Mouse (Mus musculus): ENCODE data around the gene Sik3. TPM values are rescaled to one million over a fixed set of nuclear protein-coding genes. Genes with fewer than 3 reads are reported as not detected.

Sik3 gene
- polyA plus RNA-seq, 2 experiments = 13.7 to 23.9 TPM

DNA sequence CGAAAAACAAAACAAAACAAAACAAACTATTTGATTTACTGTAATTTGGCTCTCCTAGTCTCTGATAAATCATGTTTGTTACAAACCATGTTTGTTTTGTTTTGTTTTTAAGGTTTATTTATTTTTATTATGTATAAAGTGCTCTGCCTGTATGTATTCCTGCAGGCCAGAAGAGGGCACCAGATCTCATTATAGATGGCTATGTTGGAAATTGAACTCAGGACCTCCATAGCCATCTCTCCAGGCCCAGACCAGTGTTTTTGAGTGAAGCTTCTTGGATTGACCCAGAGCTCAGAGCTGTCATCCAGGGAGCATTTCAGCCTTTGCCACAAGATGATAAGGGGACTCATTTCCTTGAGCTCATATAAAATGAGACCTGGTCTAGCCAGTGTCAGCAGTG lies 173.8 kb downstream of the Sik3 start:
- 80% methylated on average over 1 of the region's 1 CpGs for WGBS
- no peak for DNase-seq (ENCODE audit: low spot score)
- no peak for ATAC-seq (ENCODE audit: low FRiP score, low read depth)
- no peak overlapping the region for H3K4me2 ChIP-seq (replicated peaks; ENCODE audit: low read depth, low read length, severe bottlenecking)
- H3K9ac ChIP-seq (ENCODE audit: low read depth, low read length, severe bottlenecking) = no peak overlapping the region
- no peak overlapping the region for H3K4me3 ChIP-seq (replicated peaks; ENCODE audit: low read length)
- no peak for TF ChIP-seq POLR2A (IDR thresholded peaks at IDR 0.05; ENCODE audit: borderline replicate concordance, extremely low read depth, insufficient read depth, insufficient read length)
- H3K27me3 ChIP-seq (ENCODE audit: control insufficient read depth, insufficient read depth, low read length) = no peaks in the 10 kb centered on the region
- H3K9me3 ChIP-seq (ENCODE audit: control insufficient read depth, low read length) = no peaks in the 10 kb centered on the region
- H3K27ac ChIP-seq (replicated peaks; ENCODE audit: low read depth, low read length) = no peak overlapping the region
- no peaks in the 10 kb centered on the region for H3K4me1 ChIP-seq (ENCODE audit: control insufficient read depth, insufficient read depth, low read length)
- H3K36me3 ChIP-seq (ENCODE audit: control insufficient read depth, insufficient read depth, low read length) = 0 out of 2 replicates have a peak, but pooled peaks cover 4% of the 10 kb centered on the region

DNA sequence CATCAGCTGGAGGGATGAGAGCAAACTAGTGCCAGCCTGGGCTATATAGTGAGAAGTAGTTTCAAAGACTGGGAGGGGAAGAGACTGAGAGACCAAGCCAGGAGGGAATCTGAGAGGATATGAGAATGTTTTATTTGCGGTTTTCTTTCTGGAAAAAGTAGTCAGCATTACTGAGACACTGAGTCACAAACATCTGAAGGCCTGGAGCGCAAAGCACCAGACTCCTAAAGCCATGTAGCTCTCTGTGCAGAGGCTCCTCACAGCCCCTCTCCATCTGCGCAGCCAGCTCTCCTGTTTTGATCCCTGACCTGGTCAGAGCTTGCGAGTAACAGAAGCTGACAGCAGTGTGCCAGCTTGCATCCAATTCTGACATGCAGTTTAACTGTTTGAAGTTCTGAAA lies 175.8 kb downstream of the Sik3 start:
- H3K4me1 ChIP-seq (ENCODE audit: control insufficient read depth, insufficient read depth, low read length) = no peaks in the 10 kb centered on the region
- H3K4me3 ChIP-seq (replicated peaks; ENCODE audit: low read length) = no peak overlapping the region
- 0 out of 2 replicates have a peak, but pooled peaks cover 4% of the 10 kb centered on the region for H3K36me3 ChIP-seq (ENCODE audit: control insufficient read depth, insufficient read depth, low read length)
- TF ChIP-seq POLR2A (IDR thresholded peaks at IDR 0.05; ENCODE audit: borderline replicate concordance, extremely low read depth, insufficient read depth, insufficient read length) = no peak
- ATAC-seq (ENCODE audit: low FRiP score, low read depth) = no peak
- WGBS = 85% methylated on average over 4 of the region's 4 CpGs
- no peaks in the 10 kb centered on the region for H3K9me3 ChIP-seq (ENCODE audit: control insufficient read depth, low read length)
- DNase-seq (ENCODE audit: low spot score) = no peak
- no peak overlapping the region for H3K9ac ChIP-seq (ENCODE audit: low read depth, low read length, severe bottlenecking)
- no peak overlapping the region for H3K4me2 ChIP-seq (replicated peaks; ENCODE audit: low read depth, low read length, severe bottlenecking)
- no peak overlapping the region for H3K27ac ChIP-seq (replicated peaks; ENCODE audit: low read depth, low read length)
- no peaks in the 10 kb centered on the region for H3K27me3 ChIP-seq (ENCODE audit: control insufficient read depth, insufficient read depth, low read length)

DNA sequence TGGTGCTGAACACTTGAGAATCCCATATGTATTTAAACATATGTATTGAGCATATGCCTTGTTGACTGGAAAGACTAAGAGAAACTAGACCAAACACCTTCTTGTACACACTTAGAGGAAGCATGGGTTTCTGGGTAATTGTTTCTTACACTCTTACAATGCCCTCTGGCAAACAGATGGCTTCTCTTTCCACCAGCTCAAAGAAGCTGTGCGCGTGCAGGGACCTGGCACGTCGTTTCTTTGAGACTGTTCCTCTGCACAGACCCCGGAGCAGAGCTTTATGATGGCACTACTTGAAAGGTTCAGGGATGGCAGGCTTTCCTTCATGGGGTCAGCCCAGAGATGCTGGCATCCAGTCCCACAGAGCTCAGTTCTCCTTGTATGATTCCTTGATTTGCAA lies 176.3 kb downstream of the Sik3 start:
- 22% methylated on average over 5 of the region's 5 CpGs for WGBS
- TF ChIP-seq POLR2A (IDR thresholded peaks at IDR 0.05; ENCODE audit: borderline replicate concordance, extremely low read depth, insufficient read depth, insufficient read length) = no peak
- no peaks in the 10 kb centered on the region for H3K4me1 ChIP-seq (ENCODE audit: control insufficient read depth, insufficient read depth, low read length)
- no peaks in the 10 kb centered on the region for H3K9me3 ChIP-seq (ENCODE audit: control insufficient read depth, low read length)
- H3K4me2 ChIP-seq (replicated peaks; ENCODE audit: low read depth, low read length, severe bottlenecking) = no peak overlapping the region
- H3K4me3 ChIP-seq (replicated peaks; ENCODE audit: low read length) = no peak overlapping the region
- H3K27ac ChIP-seq (replicated peaks; ENCODE audit: low read depth, low read length) = no peak overlapping the region
- 0 out of 2 replicates have a peak, but pooled peaks cover 4% of the 10 kb centered on the region for H3K36me3 ChIP-seq (ENCODE audit: control insufficient read depth, insufficient read depth, low read length)
- H3K9ac ChIP-seq (ENCODE audit: low read depth, low read length, severe bottlenecking) = no peak overlapping the region
- DNase-seq (ENCODE audit: low spot score) = no peak
- no peak for ATAC-seq (ENCODE audit: low FRiP score, low read depth)
- no peaks in the 10 kb centered on the region for H3K27me3 ChIP-seq (ENCODE audit: control insufficient read depth, insufficient read depth, low read length)

DNA sequence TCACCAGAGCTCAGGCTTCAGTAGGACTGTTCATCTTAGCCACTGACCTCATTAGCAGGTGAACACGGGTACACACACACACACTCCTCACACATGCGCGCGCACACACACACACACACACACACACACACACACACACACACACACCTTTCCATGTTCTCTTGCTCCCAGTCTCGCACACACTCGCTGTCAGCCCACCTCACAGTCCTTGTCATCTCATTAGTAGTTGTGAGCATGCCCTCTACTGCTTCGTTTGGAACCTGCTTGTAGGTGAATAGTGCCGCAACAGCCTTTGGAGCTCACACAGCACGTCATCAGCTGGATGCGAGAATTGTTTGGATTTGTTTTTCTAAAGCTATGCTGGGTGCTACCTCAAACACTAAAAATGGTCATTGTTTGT lies 176.8 kb downstream of the Sik3 start:
- DNase-seq (ENCODE audit: low spot score) (no peak), ATAC-seq (ENCODE audit: low FRiP score, low read depth) (no peak)
- H3K27me3 ChIP-seq (ENCODE audit: control insufficient read depth, insufficient read depth, low read length) = no peaks in the 10 kb centered on the region
- H3K4me2 ChIP-seq (replicated peaks; ENCODE audit: low read depth, low read length, severe bottlenecking) = no peak overlapping the region
- TF ChIP-seq POLR2A (IDR thresholded peaks at IDR 0.05; ENCODE audit: borderline replicate concordance, extremely low read depth, insufficient read depth, insufficient read length) = no peak
- H3K4me3 ChIP-seq (replicated peaks; ENCODE audit: low read length) = no peak overlapping the region
- H3K27ac ChIP-seq (replicated peaks; ENCODE audit: low read depth, low read length) = no peak overlapping the region
- H3K9me3 ChIP-seq (ENCODE audit: control insufficient read depth, low read length) = no peaks in the 10 kb centered on the region
- H3K36me3 ChIP-seq (ENCODE audit: control insufficient read depth, insufficient read depth, low read length) = 0 out of 2 replicates have a peak, but pooled peaks cover 4% of the 10 kb centered on the region
- H3K9ac ChIP-seq (ENCODE audit: low read depth, low read length, severe bottlenecking) = no peak overlapping the region
- WGBS = 81% methylated on average over 10 of the region's 10 CpGs
- H3K4me1 ChIP-seq (ENCODE audit: control insufficient read depth, insufficient read depth, low read length) = no peaks in the 10 kb centered on the region

DNA sequence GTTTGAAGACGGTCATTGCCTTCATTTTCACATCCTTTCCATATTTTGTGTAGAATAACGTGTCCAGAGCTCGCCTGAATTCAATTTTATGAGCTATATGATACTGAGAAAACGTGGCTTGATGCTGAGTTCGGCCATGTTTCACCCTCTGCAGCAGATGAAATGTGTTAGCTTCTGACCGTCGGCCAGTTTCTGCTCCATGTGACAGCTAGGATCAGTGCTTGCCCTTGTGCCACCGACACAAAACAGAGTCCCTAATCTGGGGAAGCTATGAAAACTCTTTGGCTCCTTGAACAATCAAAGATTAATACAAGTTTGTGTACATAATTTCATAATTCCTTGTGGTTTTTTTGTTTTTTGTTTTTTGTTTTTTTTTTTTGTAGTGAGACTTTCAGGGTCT lies 178.6 kb downstream of the Sik3 start:
- no peak overlapping the region for H3K4me2 ChIP-seq (replicated peaks; ENCODE audit: low read depth, low read length, severe bottlenecking)
- no peaks in the 10 kb centered on the region for H3K4me1 ChIP-seq (ENCODE audit: control insufficient read depth, insufficient read depth, low read length)
- WGBS = 40% methylated on average over 8 of the region's 8 CpGs
- H3K4me3 ChIP-seq (replicated peaks; ENCODE audit: low read length) = no peak overlapping the region
- H3K36me3 ChIP-seq (ENCODE audit: control insufficient read depth, insufficient read depth, low read length) = peaks cover 21% of the 10 kb centered on the region
- H3K27me3 ChIP-seq (ENCODE audit: control insufficient read depth, insufficient read depth, low read length) = no peaks in the 10 kb centered on the region
- DNase-seq (ENCODE audit: low spot score) (no peak), ATAC-seq (ENCODE audit: low FRiP score, low read depth) (no peak)
- no peak overlapping the region for H3K27ac ChIP-seq (replicated peaks; ENCODE audit: low read depth, low read length)
- H3K9ac ChIP-seq (ENCODE audit: low read depth, low read length, severe bottlenecking) = no peak overlapping the region
- no peaks in the 10 kb centered on the region for H3K9me3 ChIP-seq (ENCODE audit: control insufficient read depth, low read length)
- no peak for TF ChIP-seq POLR2A (IDR thresholded peaks at IDR 0.05; ENCODE audit: borderline replicate concordance, extremely low read depth, insufficient read depth, insufficient read length)

DNA sequence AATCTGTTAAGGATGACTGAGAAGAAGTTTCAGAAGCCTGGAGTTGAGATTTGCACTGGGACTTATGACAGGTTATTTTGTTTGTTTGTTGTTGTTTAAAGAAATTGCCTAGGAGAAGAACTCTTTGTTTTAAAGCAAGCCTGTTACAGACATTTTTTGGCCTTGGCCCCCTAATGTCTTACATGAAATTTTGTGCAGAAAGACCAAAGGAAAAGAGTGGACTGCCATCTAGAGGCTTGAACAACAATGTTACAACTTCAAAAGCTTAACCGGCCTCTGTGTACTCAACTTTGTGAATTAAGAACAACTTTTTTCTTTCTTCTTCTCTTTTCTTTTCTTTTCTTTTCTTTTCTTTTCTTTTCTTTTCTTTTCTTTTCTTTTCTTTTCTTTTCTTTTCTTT lies 179.0 kb downstream of the Sik3 start:
- peak; percentile 74 for DNase-seq (ENCODE audit: low spot score)
- 32% methylated on average over 1 of the region's 1 CpGs for WGBS
- no peak for TF ChIP-seq POLR2A (IDR thresholded peaks at IDR 0.05; ENCODE audit: borderline replicate concordance, extremely low read depth, insufficient read depth, insufficient read length)

More for the DNA sequence above, 179.0 kb downstream of the Sik3 start:
- H3K4me1 ChIP-seq (ENCODE audit: control insufficient read depth, insufficient read depth, low read length) = no peaks in the 10 kb centered on the region
- H3K27me3 ChIP-seq (ENCODE audit: control insufficient read depth, insufficient read depth, low read length) = no peaks in the 10 kb centered on the region
- H3K9ac ChIP-seq (ENCODE audit: low read depth, low read length, severe bottlenecking) = no peak overlapping the region
- no peak overlapping the region for H3K4me3 ChIP-seq (replicated peaks; ENCODE audit: low read length)
- H3K9me3 ChIP-seq (ENCODE audit: control insufficient read depth, low read length) = no peaks in the 10 kb centered on the region
- peaks cover 25% of the 10 kb centered on the region for H3K36me3 ChIP-seq (ENCODE audit: control insufficient read depth, insufficient read depth, low read length)
- H3K27ac ChIP-seq (replicated peaks; ENCODE audit: low read depth, low read length) = no peak overlapping the region
- peak; percentile 73 for ATAC-seq (ENCODE audit: low FRiP score, low read depth)
- H3K4me2 ChIP-seq (replicated peaks; ENCODE audit: low read depth, low read length, severe bottlenecking) = no peak overlapping the region
